Mouse (Mus musculus) fibroblast of lung, adult 2 months (primary cell): ENCODE data around the gene Prmt7.

Experiments
- DNase-seq: peaks from one replicate; pipeline ENCODE4 v3.0.0-alpha.2; 2011; ENCODE audit warnings: low read depth

The Prmt7 gene

DNA sequence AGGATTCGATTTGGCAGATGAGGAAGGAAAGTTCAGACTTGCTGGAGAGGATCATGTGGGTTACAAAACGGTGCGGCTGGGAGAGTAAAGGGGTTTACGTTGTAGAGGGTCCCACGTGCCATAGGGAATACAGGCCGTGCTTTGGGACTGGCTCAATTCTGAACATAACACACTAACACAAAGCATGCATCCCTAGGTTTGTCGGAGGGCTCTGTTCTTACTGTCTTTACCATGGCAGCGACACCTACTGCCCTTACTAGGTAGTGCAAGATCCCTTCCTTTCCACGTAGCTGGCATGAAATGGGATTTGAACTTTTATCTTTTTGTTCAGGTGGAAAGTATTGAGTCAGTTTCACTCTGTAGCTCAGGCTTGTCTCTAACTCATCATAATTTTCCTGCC, 15.9 kb downstream of the Prmt7 start:
- DNase-seq: no peak

DNA sequence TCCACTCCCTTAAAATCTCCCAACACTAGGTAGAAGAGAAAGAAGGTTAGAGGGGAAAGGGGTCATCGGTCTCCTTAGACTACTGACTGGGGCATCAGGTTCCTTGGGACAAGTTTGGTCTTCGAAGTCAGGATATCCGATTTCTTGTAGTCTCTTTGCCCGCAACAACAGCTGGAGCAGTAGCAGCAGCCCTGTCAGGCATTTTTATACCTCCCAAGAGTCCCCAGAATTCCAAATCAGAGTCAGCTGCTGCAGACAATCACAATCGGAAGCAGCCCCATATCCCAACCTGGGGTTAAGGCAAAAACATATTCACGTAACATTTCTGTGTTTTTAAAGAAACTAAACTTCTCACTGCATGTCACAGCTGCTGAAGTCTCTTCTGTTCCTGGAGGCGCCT, 20.8 kb downstream of the Prmt7 start:
- no peak for DNase-seq

DNA sequence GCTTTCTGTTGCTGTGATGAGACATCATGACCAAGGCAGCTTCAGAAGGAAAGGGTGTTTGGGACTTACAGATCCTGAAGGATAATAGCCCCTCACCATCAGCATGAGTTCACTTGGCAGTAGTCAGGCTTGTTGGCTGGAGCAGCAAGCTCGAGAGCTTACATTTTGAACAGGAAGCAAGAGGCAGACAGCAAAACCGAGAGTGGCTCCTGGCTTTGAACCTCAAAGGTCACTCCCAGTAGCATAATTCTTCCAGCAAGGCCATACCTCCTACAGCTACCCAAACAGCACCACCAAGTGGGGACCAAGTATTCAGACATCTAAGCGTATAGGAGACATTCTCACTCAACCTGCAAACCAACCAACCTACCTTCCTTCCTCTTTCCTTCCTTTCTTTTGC, 22.0 kb downstream of the Prmt7 start:
- no peak for DNase-seq

- no peak for DNase-seq
Observed at GRCm38 (mm10) chr8:106234567-106235261, 24.0 kb downstream of the Prmt7 start.

DNA sequence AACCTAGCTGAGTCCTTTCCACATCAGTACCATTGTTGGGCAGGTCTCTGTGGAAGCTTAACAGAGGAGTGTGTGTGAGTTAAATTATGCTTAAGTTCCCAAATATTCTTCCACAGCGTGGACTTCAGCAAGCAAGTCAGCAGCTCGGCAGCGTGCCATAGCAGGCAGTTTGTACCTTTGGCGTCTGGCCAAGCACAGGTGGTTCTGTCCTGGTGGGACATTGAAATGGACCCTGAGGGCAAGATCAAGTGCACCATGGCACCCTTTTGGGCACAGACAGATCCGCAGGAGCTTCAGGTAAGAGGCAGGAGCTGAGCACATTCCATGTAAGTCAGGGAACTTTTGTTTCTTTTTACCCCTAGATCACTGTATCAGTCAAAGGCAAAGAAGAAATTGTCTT, 26.4 kb downstream of the Prmt7 start:
- no peak for DNase-seq

- no peak for DNase-seq
Observed at GRCm38 (mm10) chr8:106250186-106250585, 39.5 kb downstream of the Prmt7 start.

DNA sequence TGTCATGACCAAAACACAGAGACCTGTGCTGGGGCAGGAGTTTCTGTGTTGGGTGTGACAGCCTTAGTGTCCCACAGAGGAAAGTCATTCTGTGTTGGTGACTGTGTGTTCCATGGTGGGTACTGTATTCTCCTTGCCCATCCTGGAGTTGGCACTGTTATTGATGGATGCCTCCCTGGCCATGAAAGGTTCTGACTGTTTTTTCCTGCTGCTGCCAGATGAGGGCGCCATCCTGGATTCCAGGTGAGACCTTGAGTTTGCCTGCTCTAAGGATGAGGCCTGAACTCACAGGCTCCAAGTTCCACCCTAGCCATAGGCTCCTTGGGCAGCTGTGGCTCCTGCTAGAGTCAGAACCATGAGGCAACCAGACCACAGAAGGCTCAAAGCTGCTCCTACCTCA, 47.4 kb downstream of the Prmt7 start:
- no peak for DNase-seq

GRCm38 (mm10) chr8:106259579-106260255, 49.0 kb downstream of the Prmt7 start:
- no peak for DNase-seq

- no peak for DNase-seq
Observed at GRCm38 (mm10) chr8:106260894-106261293, 50.2 kb downstream of the Prmt7 start.

GRCm38 (mm10) chr8:106262343-106262742, 51.6 kb downstream of the Prmt7 start:
- no peak for DNase-seq

DNA sequence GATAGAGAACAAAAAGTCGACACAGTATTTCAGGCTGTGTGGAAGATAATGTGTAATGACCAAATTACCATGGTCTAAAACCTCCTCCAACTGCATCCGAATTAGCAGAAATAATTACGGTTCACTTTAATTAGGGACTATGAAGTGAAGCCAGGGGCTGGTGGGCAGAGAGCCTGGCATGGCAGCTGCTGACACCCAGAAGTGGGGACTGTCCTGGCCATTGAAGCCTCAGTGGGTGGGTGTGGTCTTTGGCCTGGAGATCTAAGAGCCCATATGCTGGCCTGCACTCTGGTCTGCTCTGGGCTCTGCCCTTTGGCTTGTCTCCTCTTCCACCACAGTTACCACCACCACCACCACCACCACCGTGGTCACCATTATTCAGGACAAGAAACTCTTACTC, 53.2 kb downstream of the Prmt7 start:
- DNase-seq: no peak

GRCm38 (mm10) chr8:106265398-106265797, 54.7 kb downstream of the Prmt7 start:
- no peak for DNase-seq

- no peak for DNase-seq
Observed at GRCm38 (mm10) chr8:106268710-106269346, 58.1 kb downstream of the Prmt7 start.

- DNase-seq: no peak
Observed at GRCm38 (mm10) chr8:106270804-106271203, 60.1 kb downstream of the Prmt7 start.

- DNase-seq: no peak
Observed at GRCm38 (mm10) chr8:106271378-106271777, 60.6 kb downstream of the Prmt7 start.

DNA sequence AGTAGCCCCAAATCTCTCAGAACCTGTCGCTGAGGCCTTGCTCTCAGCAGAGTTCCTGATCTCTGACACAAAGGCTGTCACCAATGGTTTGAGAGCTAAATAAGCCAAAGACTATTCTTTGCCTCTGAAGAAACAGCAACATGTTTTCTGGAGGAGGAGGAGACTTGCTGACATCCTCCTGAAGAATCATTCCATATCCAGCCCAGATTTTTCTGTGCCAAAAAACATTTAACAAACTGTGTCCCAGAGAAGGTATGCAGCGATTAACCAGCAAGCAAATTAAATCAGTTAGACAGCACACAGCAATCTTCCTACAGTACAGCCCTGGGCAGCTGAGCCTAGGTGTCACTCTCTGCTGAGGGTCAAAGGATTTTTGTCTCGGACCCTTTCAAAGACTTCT, 62.7 kb downstream of the Prmt7 start:
- no peak for DNase-seq

GRCm38 (mm10) chr8:106276709-106277317, 66.1 kb downstream of the Prmt7 start:
- DNase-seq: no peak

DNA sequence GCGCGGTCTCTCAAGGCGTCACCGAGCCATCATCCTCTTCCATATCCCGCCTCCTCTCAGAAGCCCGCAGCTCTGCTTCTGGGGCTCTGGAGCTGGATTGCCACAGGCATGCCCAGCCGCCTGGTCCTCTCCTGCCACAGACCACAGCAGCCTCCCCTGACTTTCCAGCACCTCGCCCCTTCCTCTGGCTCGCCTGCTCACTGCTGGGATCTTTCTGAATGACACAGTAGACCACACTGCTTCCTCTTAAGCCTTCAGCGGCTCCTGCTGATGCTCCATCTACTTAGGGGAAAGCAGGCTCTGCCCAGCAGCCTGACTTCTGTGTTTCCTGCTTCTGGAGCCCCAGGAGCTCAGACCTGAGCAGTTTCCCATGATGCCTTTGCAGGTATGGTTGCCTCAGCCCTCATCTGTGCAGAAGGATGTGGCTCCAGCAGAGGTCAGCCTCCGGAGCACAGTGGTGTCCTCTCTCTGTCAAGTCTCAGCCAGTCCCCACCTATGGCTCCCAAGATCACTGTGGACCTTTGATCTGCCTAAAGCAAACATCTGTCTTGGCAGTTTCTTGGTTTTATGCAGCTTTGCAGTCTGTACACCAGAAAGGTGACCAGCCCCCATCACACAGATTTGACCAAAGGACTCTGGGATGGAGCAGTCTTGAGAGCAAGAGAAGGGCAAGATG, 67.8 kb downstream of the Prmt7 start:
- no peak for DNase-seq

GRCm38 (mm10) chr8:106280154-106280553, 69.4 kb downstream of the Prmt7 start:
- no peak for DNase-seq

- DNase-seq: no peak
Observed at GRCm38 (mm10) chr8:106280844-106281243, 70.1 kb downstream of the Prmt7 start.

DNA sequence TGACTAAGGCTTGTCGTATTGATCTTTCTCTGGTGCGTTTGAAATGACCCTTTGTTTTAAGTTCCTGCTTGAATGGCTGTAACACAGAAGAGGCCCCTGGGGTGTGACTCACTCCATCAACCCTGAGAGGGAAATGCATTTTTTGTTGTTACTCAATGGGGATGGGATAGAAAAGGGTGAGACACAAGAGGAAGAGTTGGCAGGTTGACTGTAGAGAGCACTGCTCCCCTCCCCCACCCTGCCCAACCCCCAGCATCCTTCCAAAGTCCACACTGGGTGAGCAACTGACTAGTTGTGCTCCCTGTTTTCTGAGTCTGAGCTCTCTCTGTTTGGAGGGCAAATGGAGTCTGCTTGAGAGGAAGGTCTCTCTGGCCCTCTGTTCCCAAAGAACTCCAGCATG, 76.7 kb downstream of the Prmt7 start:
- DNase-seq: no peak

GRCm38 (mm10) chr8:106288732-106289131, 78.0 kb downstream of the Prmt7 start:
- no peak for DNase-seq
